Mouse (Mus musculus) thymus, postnatal 10 days (tissue): ENCODE results near the gene Tas2r107.
"Not testable (repeated sequence)": the region's sequence is repeated elsewhere in the genome, so short reads cannot be mapped to it uniquely, and the experiment has no call there.

Experiments used
- DNase-seq, 2 experiments: peaks; one replicate each; pipeline ENCODE4 v3.0.0; 2021; ENCODE audit warnings: low spot score in 2 of 2

Gene Tas2r107

DNA sequence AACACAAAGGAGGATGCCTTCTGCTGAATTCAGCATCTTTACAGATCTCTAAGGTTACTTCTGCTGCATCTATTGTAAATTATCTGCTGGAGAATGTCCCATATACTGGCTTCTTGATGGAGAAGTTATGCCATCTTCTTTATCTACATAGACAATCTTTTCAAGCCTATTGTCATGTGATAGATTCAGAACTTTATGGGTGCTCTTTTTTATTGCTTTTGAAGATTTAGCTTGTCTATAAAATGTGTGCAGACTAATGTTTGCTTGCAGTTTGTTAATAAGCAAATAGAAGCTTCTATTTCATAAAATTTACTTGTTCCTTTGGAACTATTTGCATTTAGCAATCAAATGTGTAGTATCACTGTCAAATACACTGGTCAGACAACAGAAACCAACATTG, at the start of gene Tas2r107:
Tas2r107 (minus strand) TSS at position 101 of the 400 bp plus-strand sequence.
- no peak for DNase-seq

DNA sequence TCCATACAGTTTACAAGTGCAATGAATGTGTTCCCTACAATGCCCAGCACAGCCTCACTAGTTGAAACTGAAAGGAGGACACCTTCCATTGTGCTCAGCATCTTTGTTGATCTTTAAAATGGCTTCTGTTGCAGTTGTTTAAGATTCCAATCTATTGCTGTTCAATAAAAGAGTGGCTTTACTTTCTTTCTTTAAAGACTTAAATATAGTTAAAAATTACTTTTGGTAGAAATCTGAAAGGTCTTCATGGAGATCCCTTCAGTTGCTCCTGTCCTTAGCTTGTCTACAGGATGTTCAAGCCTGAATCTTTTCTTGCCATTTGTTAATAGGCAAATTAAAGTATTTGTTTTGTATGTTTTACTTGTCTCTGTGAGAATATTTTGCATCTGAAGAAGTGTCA, 30.0 kb upstream of the Tas2r107 start, which contains the start of gene Tas2r114:
Tas2r114 (minus strand) TSS at position 101 of the 400 bp plus-strand sequence.
- no peak for DNase-seq

DNA sequence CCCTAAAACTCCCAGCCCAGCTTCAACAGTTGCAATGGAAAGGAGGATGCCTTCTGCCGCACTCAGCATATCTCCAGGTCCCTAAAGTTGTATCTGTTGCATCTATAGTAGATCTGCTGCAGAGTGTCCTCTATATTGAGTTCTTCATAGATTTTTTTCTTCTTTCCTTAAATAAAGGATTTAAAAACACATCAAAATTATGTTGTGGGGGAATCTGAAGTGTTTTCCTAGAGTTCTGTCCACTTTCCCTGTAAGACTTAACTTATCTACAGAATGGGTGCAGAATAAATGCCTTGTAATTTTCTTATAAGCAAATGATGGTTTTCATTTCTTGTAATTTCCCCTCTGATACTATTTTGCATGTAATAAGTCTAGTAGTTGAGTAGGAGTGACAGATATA, 27.4 kb upstream of the Tas2r107 start, which contains the start of gene Tas2r105:
Tas2r105 (minus strand) TSS at position 101 of the 400 bp plus-strand sequence.
- DNase-seq, result no peak

DNA sequence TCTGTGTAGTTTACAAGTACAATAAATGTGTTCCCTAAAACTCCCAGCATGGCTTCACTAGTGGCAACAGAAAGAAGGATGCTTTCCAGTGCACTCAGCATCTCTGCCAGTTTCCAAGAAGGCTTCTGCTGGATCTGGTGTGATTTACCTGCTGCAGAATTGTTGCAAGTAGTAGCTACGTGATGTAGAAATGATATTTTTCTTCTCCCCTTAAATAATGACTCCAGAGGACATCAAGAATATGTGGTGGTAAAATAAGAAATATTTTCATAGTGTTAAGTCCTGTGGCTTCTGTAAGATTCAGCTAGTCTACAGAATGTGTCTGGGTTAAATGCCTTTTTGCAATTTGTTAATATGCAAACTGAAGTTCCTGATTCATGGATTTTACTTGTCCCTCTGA, 25.7 kb upstream of the Tas2r107 start, which contains the start of gene Tas2r104:
Tas2r104 (minus strand) TSS at position 101 of the 400 bp plus-strand sequence.
- DNase-seq, result no peak

DNA sequence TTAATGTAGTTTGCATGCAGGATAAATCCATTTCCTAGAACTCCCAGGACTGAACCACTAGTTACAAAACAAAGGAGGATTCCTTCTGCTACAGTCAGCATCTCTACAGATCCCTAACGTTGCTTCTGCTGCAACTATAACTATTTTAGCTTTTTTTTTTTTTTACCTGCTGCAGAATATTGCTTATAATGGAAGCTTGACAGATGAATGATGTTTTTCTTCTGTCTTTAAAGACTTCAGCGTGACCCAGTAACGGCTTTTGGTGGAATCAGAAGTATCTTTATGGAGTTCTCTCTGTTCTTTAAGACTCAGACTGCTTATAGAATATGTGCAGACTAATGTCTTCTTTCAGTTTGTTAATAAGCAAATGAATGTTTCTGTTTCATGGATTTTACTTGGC, 18.8 kb upstream of the Tas2r107 start, which contains the start of gene Tas2r106:
Tas2r106 (minus strand) TSS at position 101 of the 400 bp plus-strand sequence.
- no peak for DNase-seq

DNA sequence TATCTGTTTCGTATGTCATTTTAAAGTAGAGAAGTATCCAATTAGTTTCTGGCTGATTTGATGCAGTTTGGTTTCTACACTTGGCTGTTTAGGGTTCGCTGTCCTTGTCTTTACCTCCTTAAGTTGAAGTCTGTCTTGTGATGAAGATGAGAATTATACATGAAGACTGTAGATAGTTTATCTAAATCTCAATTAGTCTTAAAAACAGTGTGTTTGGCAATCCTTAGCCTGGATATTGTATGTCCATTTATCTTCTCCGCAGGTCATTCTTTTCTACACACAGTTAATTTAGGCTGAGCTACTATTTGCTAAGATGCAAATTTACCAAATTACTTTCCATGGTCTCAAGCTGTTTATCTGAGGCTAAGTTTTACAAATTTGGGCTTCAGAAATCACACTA, 29.1 kb downstream of the Tas2r107 start, which contains the start of gene Tas2r130:
Tas2r130 (minus strand) TSS at position 101 of the 400 bp plus-strand sequence.
- no peak for DNase-seq

DNA sequence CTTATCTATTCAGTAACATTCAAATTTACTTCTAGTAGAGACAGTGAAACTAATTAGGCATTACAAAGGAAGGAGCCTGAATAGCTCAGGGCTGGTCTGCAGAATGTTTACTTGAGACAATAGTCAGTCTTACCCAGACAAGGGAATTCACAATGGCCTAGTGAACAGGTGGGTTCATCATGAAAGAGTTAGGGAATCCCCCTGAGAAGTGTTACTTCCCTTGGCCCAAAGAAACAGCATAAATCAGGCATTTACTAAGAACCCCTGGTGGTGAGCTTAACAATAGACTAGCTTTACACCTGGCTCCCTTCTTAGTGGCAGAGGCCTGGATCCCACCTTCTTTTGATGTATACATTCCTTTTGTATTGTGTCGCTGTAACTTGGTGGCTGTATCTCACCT, 50.0 kb downstream of the Tas2r107 start:
- not testable (repeated sequence) for DNase-seq
